Mouse (Mus musculus) stomach, postnatal 0 days (tissue): ENCODE data around the gene Naaa. TPM values are rescaled to one million over a fixed set of nuclear protein-coding genes. Genes with fewer than 3 reads are reported as not detected.

Experiments
- ATAC-seq: fragments of 200-750 bp; cut with Nextera tagmentation; 2 replicates; pipeline ENCODE4 v1.8.0; 2017; ENCODE audit not compliant: low FRiP score, low TSS enrichment
- DNase-seq: peaks from one replicate; pipeline ENCODE4 v3.0.0-alpha.2; 2016; ENCODE audit warnings: low spot score
- H3K27ac ChIP-seq: fragments of 300-500 bp; sonication (generic); replicated peaks from 2 replicates; pipeline ENCODE4 v1.5.1; 2014; ENCODE audit warnings: mild to moderate bottlenecking, control low read depth
- H3K27me3 ChIP-seq: fragments of 300-500 bp; sonication (generic); 2 replicates; pipeline ENCODE4 v1.6.1; 2014; ENCODE audit warnings: low read length; ENCODE audit not compliant: control insufficient read depth, insufficient read depth
- H3K36me3 ChIP-seq: fragments of 300-500 bp; sonication (generic); 2 replicates; pipeline ENCODE4 v1.6.1; 2014; ENCODE audit warnings: low read length, mixed read lengths; ENCODE audit not compliant: control insufficient read depth, insufficient read depth
- H3K4me1 ChIP-seq: fragments of 300-500 bp; sonication (generic); replicated peaks from 2 replicates; pipeline ENCODE4 v1.6.1; 2014; ENCODE audit warnings: antibody characterized with exemption; ENCODE audit not compliant: control insufficient read depth, insufficient read depth
- H3K4me2 ChIP-seq: fragments of 300-500 bp; sonication (generic); replicated peaks from 2 replicates; pipeline ENCODE4 v1.6.1; 2014; ENCODE audit warnings: low read depth, mild to moderate bottlenecking, control low read depth, moderate library complexity
- H3K4me3 ChIP-seq: fragments of 300-500 bp; sonication (generic); 2 replicates; pipeline ENCODE4 v1.5.1; 2014; ENCODE audit warnings: low read depth, low read length, control low read depth
- H3K9ac ChIP-seq: fragments of 300-500 bp; sonication (generic); 2 replicates; pipeline ENCODE4 v1.6.1; 2014; ENCODE audit warnings: mild to moderate bottlenecking, low read length, control low read depth, mixed read lengths
- H3K9me3 ChIP-seq: fragments of 300-500 bp; sonication (generic); 2 replicates; pipeline ENCODE4 v1.6.1; 2016; ENCODE audit warnings: low read length; ENCODE audit not compliant: control insufficient read depth
- CTCF ChIP-seq: IDR thresholded peaks from 2 replicates; pipeline ENCODE4 v1.5.1; 2016; ENCODE audit warnings: antibody characterized with exemption, low read depth, mild to moderate bottlenecking, moderate library complexity
- EP300 ChIP-seq: optimal IDR thresholded peaks from 2 replicates; pipeline ENCODE3; 2016; ENCODE audit warnings: antibody characterized with exemption
- WGBS: fragments of 180-500 bp; shearing (Covaris S2); extraction: QIAGEN DNeasy Blood & Tissue Kit; methylation state at CpG from one replicate; pipeline ENCODE4 v1.1.7; 2014; 5-methylcytosine and 5-hydroxymethylcytosine counted together
- polyA plus RNA-seq: library from polyadenylated mRNA; unstranded; fragments of >200 nt; fragmentation: Nextera tagmentation; extraction: Ambion mirVana; gene quantifications from 2 replicates; pipeline ENCODE4 v1.2.1, GENCODE M21; 2015

Gene Naaa
- polyA plus RNA-seq, 1 experiment from 2014 or later = 16.4 TPM

GRCm38 (mm10) chr5:92256218-92256617 lies 21.8 kb downstream of the Naaa start, which contains the start of gene Ppef2:
Gene Ppef2 (minus strand): TSS chr5:92256278.
- H3K4me2 ChIP-seq = no peak within 1 kb of the TSS
- TF ChIP-seq EP300 (no peak), CTCF (no peak)
- H3K4me1 ChIP-seq = no peaks in the 10 kb centered on the region
- WGBS = 35% methylated on average over 6 of the region's 6 CpGs
- no peak within 1 kb of the TSS for H3K4me3 ChIP-seq
- no peak within 1 kb of the TSS for H3K9ac ChIP-seq
- H3K27ac ChIP-seq = no peak within 1 kb of the TSS
- no peaks in the 10 kb centered on the region for H3K9me3 ChIP-seq
- H3K27me3 ChIP-seq = no peaks in the 10 kb centered on the region
- H3K36me3 ChIP-seq = no peaks in the 10 kb centered on the region
- DNase-seq (no peak), ATAC-seq (no peak)

GRCm38 (mm10) chr5:92254476-92254875 lies 23.5 kb downstream of the Naaa start:
- WGBS = 51% methylated on average over 6 of the region's 6 CpGs
- no peaks in the 10 kb centered on the region for H3K27me3 ChIP-seq
- H3K9me3 ChIP-seq = no peaks in the 10 kb centered on the region
- peak; percentile 73 for ATAC-seq
- no peak overlapping the region for H3K27ac ChIP-seq
- no peak overlapping the region for H3K4me3 ChIP-seq
- no peak overlapping the region for H3K4me2 ChIP-seq
- no peak overlapping the region for H3K9ac ChIP-seq
- no peaks in the 10 kb centered on the region for H3K4me1 ChIP-seq
- TF ChIP-seq CTCF = no peak
- no peak for TF ChIP-seq EP300
- H3K36me3 ChIP-seq = no peaks in the 10 kb centered on the region
- DNase-seq = no peak

GRCm38 (mm10) chr5:92252797-92253343 lies 25.1 kb downstream of the Naaa start:
- no peaks in the 10 kb centered on the region for H3K36me3 ChIP-seq
- H3K4me3 ChIP-seq = no peak overlapping the region
- no peaks in the 10 kb centered on the region for H3K27me3 ChIP-seq
- no peak; the same call in 1 of the 2 replicates for ATAC-seq
- no peaks in the 10 kb centered on the region for H3K9me3 ChIP-seq
- TF ChIP-seq EP300 = no peak
- TF ChIP-seq CTCF = peak; percentile 69
- no peak overlapping the region for H3K27ac ChIP-seq
- no peaks in the 10 kb centered on the region for H3K4me1 ChIP-seq
- H3K4me2 ChIP-seq = no peak overlapping the region
- no peak overlapping the region for H3K9ac ChIP-seq
- peak; percentile 23 for DNase-seq
- 20% methylated on average over 18 of the region's 18 CpGs for WGBS

- 89% methylated on average over 6 of the region's 6 CpGs for WGBS
- no peaks in the 10 kb centered on the region for H3K4me1 ChIP-seq
- no peaks in the 10 kb centered on the region for H3K36me3 ChIP-seq
- TF ChIP-seq EP300 = no peak
- no peak overlapping the region for H3K4me2 ChIP-seq
- DNase-seq (no peak), ATAC-seq (no peak)
- no peak overlapping the region for H3K27ac ChIP-seq
- H3K27me3 ChIP-seq = no peaks in the 10 kb centered on the region
- H3K4me3 ChIP-seq = no peak overlapping the region
- H3K9me3 ChIP-seq = no peaks in the 10 kb centered on the region
- no peak overlapping the region for H3K9ac ChIP-seq
Observed at GRCm38 (mm10) chr5:92252031-92252430, 25.9 kb downstream of the Naaa start.

GRCm38 (mm10) chr5:92248614-92249013 lies 29.4 kb downstream of the Naaa start:
- no peak overlapping the region for H3K4me2 ChIP-seq
- no peaks in the 10 kb centered on the region for H3K27me3 ChIP-seq
- ATAC-seq (no peak), DNase-seq (no peak)
- H3K9me3 ChIP-seq = no peaks in the 10 kb centered on the region
- no peak overlapping the region for H3K27ac ChIP-seq
- TF ChIP-seq CTCF (no peak), EP300 (no peak)
- no peak overlapping the region for H3K4me3 ChIP-seq
- 78% methylated on average over 11 of the region's 11 CpGs for WGBS
- H3K4me1 ChIP-seq = no peaks in the 10 kb centered on the region
- no peak overlapping the region for H3K9ac ChIP-seq
- no peaks in the 10 kb centered on the region for H3K36me3 ChIP-seq

GRCm38 (mm10) chr5:92245483-92245882 lies 32.5 kb downstream of the Naaa start:
- Histone ChIP-seq H3K4me1 (no peaks in the 10 kb centered on the region), H3K9me3 (no peaks in the 10 kb centered on the region), H3K27ac (no peak overlapping the region), H3K27me3 (no peaks in the 10 kb centered on the region), H3K4me3 (no peak overlapping the region), H3K4me2 (no peak overlapping the region), H3K9ac (no peak overlapping the region), H3K36me3 (no peaks in the 10 kb centered on the region)
- 88% methylated on average over 9 of the region's 9 CpGs for WGBS
- DNase-seq = no peak
- no peak for TF ChIP-seq EP300
- TF ChIP-seq CTCF = no peak
- ATAC-seq = no peak
